Mouse (Mus musculus) urinary bladder, postnatal 36 days (tissue): ENCODE data around the gene Kcnk10.
A peak's percentile ranks its signal among the peaks of the same experiment; 100 is the strongest.

Experiments
- DNase-seq, 2 experiments: peaks; one replicate each; pipeline ENCODE4 v3.0.0; 2022; ENCODE audit warnings: low spot score in 2 of 2, mixed read lengths in 1 of 2

The Kcnk10 gene

GRCm38 (mm10) chr12:98519866-98520567 is 58.1 kb downstream of the Kcnk10 start:
- no peak for DNase-seq

GRCm38 (mm10) chr12:98505601-98506000 is 72.5 kb downstream of the Kcnk10 start:
- no peak for DNase-seq

GRCm38 (mm10) chr12:98501528-98502280 is 76.4 kb downstream of the Kcnk10 start:
- DNase-seq: no peak

GRCm38 (mm10) chr12:98501045-98501444 is 77.1 kb downstream of the Kcnk10 start:
- no peak for DNase-seq

GRCm38 (mm10) chr12:98481460-98481859 is 96.7 kb downstream of the Kcnk10 start:
- DNase-seq: no peak

- DNase-seq: no peak
These were observed 97.1 kb downstream of the Kcnk10 start for GRCm38 (mm10) chr12:98481048-98481447.

- no peak for DNase-seq
These were observed 100.2 kb downstream of the Kcnk10 start for GRCm38 (mm10) chr12:98477673-98478461.

GRCm38 (mm10) chr12:98471232-98471631 is 106.9 kb downstream of the Kcnk10 start:
- no peak for DNase-seq

- no peak for DNase-seq
These were observed 108.0 kb downstream of the Kcnk10 start for GRCm38 (mm10) chr12:98470097-98470496.

GRCm38 (mm10) chr12:98467793-98468192 is 110.3 kb downstream of the Kcnk10 start:
- DNase-seq: no peak

- no peak for DNase-seq
These were observed 118.2 kb downstream of the Kcnk10 start for GRCm38 (mm10) chr12:98459889-98460288.

GRCm38 (mm10) chr12:98458944-98459343 is 119.2 kb downstream of the Kcnk10 start:
- DNase-seq: no peak

GRCm38 (mm10) chr12:98458516-98458915 is 119.6 kb downstream of the Kcnk10 start:
- no peak for DNase-seq

- no peak for DNase-seq
These were observed 124.9 kb downstream of the Kcnk10 start for GRCm38 (mm10) chr12:98453161-98453560.

- no peak for DNase-seq
These were observed 125.5 kb downstream of the Kcnk10 start for GRCm38 (mm10) chr12:98452646-98453045.

- DNase-seq: no peak
These were observed 132.5 kb downstream of the Kcnk10 start for GRCm38 (mm10) chr12:98445637-98446036.

GRCm38 (mm10) chr12:98444860-98445259 is 133.2 kb downstream of the Kcnk10 start:
- DNase-seq: no peak

GRCm38 (mm10) chr12:98443754-98444153 is 134.4 kb downstream of the Kcnk10 start:
- no peak for DNase-seq

GRCm38 (mm10) chr12:98438080-98438479 is 140.0 kb downstream of the Kcnk10 start:
- DNase-seq: peak in 1 of 2 experiments; percentile 2

GRCm38 (mm10) chr12:98430683-98431082 is 147.4 kb downstream of the Kcnk10 start:
- DNase-seq: no peak

- DNase-seq: no peak
These were observed 156.8 kb downstream of the Kcnk10 start for GRCm38 (mm10) chr12:98421340-98421739.

- DNase-seq: no peak
These were observed 158.3 kb downstream of the Kcnk10 start for GRCm38 (mm10) chr12:98419849-98420248.
